Mouse (Mus musculus) liver, adult 2 months (tissue): ENCODE measurements at regions not wholly inside any gene's neighbourhood (a gene's known extent, or its start where the extent isn't known, plus 50 kb on each side); places are given as distances from the start of the nearest gene placed in this dataset.

ENCODE experiments used
- CTCF ChIP-seq: fragments of 200-500 bp; IDR thresholded peaks from 2 replicates; pipeline ENCODE4 v1.5.1; 2011; ENCODE audit warnings: low read depth, low read length, control low read depth
- POLR2A ChIP-seq: fragments of 200-500 bp; IDR thresholded peaks from 2 replicates; pipeline ENCODE4 v1.6.1; 2011; ENCODE audit warnings: low read length, control low read depth; ENCODE audit not compliant: insufficient read depth; ENCODE audit errors: extremely low read depth

- no peak for TF ChIP-seq CTCF
- TF ChIP-seq POLR2A, result no peak
These were observed 102.0 kb upstream of the Map1b start for GRCm38 (mm10) chr13:99618332-99618731.
